Mouse (Mus musculus) bone marrow macrophage, adult 2 months (primary cell): Measurements from ENCODE around the gene Camsap2.

ENCODE experiments used
- CTCF ChIP-seq: IDR thresholded peaks from 2 replicates; pipeline ENCODE4 v1.5.1; 2012; ENCODE audit warnings: low read depth, mild to moderate bottlenecking, low read length, moderate library complexity
- POLR2A ChIP-seq: IDR thresholded peaks from 2 replicates; pipeline ENCODE4 v1.6.1; 2012; ENCODE audit warnings: mild to moderate bottlenecking, low read depth, low read length, borderline replicate concordance

GRCm38 (mm10) chr1:136363035-136363434 lies 17.1 kb upstream of the Camsap2 start:
- TF ChIP-seq CTCF (no peak), POLR2A (no peak)
